Mouse (Mus musculus): ENCODE results near the gene Six1.
A peak's percentile ranks its signal among the peaks of the same experiment; 100 is the strongest.
"Not testable (repeated sequence)": the region's sequence is repeated elsewhere in the genome, so short reads cannot be mapped to it uniquely, and the experiment has no call there.

Six1 gene

DNA sequence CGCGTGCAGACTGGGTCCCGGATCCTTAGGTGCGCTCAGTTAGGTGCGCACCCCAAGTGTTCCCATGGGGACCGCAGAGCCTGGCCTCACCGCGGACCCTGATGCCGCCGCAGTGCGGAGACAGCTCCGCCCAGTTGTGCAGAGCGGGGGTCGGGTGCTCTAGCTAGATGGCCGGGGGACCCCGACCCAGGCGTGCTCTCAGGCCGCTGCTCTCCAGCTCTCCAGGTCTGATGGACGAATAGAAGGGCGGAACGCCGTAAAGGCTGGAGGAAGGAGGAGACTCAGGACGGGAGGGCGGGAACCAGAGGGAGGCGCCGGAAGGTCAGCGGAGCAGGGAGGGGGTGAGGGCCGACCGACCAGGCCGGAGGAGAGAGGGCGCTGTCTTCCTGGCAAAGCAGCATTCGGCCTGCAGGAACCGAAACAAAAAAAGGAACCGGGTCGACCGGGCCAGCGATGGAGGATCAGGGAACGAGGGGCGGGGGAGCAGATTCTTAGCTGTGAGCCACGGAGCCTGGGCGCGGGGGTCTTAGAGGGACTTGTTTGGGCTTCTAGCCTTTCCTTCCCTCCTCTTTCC, at the start of gene Six1:
TSS of gene Six1 (minus strand) at position 220 of the 574 bp plus-strand sequence.
- DNase-seq (ENCODE audit: low spot score) = peak; percentile 90

DNA sequence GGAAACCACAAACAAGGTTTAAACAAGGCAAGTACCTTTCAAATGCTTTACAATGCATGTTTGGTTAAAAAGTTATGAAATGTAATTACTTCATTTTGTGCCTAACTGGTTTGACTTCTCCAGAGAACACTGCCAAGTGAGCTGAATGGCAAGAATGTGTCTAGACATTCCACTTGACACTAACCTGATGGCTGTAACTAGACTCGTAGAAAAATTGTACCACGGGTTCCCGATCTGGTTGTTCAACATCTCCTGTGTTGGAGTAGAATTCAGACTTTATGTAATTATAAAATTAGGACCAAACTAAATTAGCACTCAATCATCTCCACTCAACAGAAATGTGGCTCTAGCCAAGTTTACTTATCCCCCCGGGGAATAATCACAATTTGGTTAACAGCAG, 44.9 kb upstream of the Six1 start:
- DNase-seq (ENCODE audit: low spot score) = peak; percentile 68

DNA sequence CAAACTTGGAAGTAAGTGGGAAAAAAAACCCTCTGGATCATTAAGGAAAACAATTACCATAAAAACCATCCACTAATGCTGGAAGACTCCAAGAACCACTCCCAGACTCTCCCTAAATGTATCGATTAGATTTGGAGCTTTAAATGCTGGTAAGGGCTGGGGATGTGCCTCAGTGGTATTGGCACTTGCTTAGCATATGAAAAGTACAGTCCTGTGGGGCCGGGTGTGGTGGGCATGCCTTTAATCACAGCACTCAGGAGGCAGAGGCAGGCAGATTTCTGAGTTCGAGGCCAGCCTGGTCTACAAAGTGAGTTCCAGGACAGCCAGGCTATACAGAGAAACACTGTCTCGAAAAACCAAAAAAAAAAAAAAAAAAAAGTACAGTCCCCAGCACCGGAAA, 42.5 kb upstream of the Six1 start:
- DNase-seq (ENCODE audit: low spot score) = not testable (repeated sequence)

DNA sequence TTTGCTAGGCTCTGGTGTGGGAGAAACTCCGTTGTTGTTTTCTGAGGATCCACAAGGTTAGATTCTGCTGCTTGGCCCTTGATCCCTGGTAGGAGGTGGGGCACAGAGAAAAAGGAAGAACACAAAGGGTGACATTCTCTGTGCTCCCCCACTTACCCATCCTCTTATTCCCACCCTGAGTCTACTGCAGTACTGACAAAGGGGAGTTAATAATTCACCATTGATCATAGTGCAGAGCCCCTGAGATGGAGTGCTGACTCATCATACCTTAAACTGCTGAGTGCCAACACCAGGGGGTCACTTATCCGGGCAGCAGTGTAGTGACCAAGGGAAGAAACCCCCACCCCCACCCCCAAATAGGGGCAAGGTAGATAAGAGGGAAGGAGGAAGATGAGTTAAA, 40.9 kb upstream of the Six1 start:
- no peak for DNase-seq (ENCODE audit: low spot score)

DNA sequence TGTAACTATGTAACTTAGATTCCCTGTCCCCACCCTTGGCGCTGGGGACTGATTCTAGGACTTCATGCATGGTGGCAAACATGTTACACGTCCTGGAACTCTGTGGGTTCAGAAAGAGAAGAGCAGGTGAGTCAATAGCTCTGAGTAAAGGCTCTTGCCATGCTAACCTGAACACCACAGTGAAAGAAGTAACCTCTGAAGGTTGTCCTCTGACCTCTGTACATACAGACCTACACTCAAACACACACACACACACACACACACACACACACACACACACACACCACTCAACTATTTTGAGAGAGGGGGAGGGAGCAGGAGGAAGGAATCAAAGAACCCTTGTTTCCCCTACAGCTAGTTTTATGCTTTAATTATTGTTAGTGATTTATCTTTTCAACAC, 40.5 kb upstream of the Six1 start:
- DNase-seq (ENCODE audit: low spot score) = no peak

DNA sequence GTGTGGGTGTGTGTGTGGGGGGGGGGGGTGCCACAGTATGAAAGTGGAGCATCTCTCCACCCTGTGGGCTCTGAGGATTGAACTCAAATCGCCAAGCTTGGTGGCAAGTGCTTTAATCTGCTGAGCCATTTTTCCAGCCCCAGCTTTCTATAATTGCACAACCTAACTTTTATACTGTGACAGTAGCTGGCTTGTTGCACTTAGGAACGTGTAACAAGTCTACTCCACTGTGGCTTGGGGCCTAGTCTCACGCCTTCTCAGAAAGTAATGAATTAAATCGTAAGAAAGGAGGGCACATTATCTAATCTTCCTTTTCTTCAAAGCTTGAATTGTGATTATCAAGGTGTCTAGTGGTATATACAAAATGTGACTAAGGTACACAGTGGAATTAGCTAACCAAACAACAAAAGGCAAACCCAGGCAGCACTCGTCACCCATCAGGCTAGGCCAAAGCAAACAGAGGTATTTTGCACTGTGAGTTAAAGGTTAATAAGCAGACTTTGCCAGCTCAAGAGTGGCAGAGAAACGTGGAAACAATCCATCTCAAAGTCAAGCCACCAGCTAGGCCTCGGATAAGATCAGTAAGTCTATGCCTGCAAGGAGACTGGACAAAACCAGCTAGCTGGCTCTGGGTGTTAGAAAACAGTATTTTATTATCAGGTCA, 37.1 kb upstream of the Six1 start:
- DNase-seq (ENCODE audit: low spot score) = no peak

DNA sequence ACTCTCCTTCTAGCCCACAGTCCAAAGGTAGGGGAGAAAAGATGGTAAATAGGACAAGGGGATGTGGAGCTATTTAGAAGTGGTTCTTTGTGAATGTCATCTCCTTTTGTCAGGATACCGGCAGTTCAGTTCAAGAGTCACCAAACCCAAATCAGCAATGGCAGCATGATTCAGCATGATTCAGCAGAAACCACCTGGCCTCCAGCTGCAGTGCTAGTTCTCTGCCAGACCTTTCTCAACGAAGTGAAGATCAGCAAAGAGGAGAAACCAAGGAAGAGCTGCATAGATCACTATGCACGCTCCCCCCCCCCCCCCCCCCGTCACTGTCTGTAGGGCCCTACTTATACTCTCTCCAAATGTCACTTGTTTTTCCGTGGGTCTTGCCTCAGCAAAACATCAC, 35.2 kb upstream of the Six1 start:
- DNase-seq (ENCODE audit: low spot score) = peak; percentile 12

DNA sequence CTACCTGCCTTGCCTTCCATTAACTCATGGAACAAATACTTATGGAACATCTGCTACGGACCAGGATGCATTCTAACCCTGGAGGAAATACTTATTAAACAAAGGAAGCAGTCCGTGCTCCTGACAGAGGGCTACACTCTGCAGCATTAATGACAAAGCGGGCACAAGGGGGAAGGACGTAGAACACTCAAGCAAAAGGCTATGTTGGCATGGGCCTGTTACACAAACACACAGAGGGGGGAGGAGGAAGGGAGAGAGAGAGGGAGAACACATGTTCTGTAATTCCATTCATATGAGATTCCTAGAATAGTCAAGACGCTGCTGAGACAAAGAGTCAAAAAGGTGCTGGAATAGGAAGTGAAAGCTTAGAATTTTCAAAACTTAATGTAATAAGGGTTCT, 34.8 kb upstream of the Six1 start:
- no peak for DNase-seq (ENCODE audit: low spot score)

DNA sequence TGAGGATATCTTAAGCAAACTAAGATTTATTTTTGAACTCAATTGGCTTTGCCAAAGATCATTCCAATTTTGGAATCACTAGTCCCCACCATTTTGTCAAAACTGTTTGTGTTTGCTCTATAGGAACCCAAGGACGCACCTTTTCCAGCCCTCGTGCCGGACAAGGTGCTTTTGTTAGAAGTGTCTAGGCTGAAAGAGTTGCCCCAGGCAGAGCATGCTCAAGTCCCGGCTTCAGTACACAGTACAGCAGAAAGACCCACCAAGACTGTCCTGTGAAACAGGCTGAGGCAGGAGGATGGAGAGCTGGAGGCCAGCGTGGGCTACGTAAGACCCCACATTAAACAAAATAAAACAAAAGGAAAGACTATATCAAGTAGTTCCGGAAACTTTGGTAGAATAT, 33.4 kb upstream of the Six1 start:
- no peak for DNase-seq (ENCODE audit: low spot score)

DNA sequence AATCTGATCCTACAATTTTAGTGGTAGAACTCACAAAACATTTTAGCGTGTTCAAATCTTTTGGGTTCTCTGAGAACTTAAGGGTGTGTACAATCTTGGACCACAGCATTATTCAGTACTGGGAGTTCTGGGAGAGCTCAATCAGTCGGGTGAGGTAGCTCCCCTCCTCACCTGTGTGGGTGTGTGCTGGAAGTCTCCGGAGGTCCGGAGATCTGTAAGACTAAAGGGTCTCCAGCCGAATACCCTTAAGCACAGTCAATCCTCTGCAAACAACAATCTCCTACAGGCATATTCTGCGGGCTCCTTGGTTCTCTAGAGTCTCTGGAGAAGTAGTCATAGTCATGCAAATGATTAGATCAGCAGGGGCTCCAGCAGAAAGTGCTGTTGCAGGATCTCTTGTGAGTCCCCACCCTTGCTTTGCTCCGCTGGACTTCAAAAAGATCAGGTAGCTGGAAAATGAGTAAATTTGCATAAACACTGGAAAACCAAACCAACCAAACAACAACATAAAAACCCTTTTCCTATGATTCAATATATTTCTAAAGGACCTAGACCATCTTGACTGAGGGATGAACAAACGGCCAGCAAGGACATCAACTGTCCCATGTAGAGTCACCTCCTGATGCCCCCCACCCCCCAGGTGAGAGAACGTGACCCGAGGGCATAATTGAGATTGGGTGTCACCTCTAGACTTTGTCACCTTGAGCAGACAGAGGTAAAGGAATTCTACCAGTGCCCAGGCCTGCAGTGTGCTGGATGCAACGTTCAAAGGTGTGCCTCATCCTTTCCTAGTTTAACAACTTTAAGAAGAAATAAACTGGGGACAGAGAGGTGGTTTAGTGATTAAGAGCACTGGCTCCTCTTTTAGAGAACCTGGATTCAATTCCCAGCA, 32.3 kb upstream of the Six1 start:
- DNase-seq (ENCODE audit: low spot score) = no peak

DNA sequence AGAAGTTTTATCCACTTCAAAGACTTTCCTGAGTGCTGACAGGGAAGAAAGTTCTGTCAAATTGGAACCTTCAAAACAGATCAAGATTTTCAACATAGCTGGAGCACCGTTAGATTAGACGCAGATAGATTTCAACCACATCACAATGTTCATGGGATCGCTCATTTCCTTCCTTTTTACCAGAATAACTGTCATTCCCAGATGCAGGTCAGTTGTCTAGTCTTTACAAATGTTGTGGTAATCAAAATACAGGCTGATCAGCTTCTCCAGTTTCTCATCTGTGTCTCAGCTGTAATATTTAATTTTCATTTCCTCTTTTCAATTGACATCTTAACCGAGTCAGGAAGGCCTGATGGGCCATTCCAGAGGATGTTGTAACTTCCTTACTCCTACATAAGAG, 30.1 kb upstream of the Six1 start:
- DNase-seq (ENCODE audit: low spot score) = no peak

DNA sequence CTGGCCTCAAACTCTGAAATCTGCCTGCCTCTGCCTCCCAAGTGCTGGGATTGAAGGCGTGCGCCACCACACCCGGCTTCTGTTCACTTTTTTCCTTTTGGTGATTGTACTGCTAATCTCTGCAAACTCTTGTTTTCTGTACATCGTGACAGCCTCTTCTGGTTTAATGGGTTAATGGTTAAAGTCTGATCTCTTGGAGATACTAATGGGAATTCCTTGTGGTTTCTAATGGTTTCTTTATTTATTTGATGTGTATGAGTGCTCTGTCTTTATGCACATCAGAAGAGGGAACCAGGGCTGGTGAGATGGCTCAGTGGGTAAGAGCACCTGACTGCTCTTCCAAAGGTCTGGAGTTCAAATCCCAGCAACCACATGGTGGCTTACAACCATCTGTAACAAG, 28.1 kb upstream of the Six1 start:
- DNase-seq (ENCODE audit: low spot score) = not testable (repeated sequence)

DNA sequence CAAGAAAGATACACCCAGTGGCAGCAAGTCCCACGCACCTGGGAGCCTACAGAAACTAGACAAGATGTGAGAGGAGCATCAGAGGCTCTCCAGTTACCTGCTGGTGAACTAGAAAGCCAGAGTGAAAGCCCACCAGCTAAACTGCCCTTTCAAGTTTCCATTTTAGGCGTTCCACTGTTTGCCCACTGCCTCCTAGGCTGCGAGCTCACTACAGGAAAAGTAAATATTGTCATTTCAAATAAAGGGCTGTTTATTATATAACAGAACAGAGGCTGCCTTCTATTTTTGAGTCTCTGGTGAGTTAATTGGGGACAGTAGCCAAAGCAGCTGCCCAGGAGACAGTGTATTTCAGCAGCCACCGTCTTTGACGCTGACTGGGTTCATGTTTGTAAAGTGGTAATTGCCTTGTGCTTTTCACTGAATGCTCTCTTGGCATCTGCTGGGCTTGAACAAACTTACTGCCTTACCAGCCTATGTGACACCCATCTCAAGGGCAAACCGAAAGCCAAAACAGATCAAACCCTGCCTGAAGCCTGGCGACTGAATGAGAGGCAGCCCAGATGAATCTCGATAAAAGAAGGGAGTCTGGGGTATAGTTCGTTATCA, 7.2 kb upstream of the Six1 start:
- DNase-seq (ENCODE audit: low spot score) = no peak

DNA sequence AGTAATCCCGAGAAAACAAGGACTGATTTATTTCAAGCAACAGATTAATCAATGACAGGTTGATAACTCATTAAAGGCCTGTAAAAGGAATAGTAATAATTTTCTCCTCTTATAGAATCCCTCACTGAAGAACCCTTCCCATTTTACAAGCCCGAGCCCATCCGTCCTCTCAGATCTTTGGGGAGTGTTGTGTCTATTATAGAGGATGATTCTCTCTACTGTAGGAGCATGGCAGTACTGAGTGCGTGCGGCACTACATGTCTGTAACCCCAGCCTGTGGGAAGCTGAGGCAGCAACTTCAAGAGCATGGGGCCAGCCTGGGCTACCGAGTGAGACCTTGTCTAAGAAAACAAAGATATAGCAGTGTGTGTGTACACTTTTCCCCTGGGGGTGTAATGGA, 3.8 kb upstream of the Six1 start:
- no peak for DNase-seq (ENCODE audit: low spot score)

DNA sequence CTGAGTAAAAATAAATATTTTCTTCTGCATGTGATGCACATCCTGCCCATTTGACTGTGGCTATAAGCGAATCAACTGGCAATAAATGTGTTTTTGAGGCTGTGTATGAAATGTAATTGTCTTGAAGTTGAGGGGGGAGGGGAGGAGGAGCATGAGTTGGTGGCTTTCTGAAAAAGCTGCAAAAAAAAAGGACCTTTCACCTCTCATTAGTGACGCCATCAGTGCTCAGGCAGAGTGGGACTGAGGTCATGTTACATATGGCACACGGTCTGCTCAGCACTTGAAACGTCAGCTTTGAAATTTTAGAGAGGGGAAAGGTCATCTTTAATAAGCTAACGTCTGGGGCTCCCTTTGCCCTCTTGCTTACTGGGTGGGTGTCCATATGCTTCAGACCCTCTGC, 1.8 kb upstream of the Six1 start:
- DNase-seq (ENCODE audit: low spot score) = no peak

DNA sequence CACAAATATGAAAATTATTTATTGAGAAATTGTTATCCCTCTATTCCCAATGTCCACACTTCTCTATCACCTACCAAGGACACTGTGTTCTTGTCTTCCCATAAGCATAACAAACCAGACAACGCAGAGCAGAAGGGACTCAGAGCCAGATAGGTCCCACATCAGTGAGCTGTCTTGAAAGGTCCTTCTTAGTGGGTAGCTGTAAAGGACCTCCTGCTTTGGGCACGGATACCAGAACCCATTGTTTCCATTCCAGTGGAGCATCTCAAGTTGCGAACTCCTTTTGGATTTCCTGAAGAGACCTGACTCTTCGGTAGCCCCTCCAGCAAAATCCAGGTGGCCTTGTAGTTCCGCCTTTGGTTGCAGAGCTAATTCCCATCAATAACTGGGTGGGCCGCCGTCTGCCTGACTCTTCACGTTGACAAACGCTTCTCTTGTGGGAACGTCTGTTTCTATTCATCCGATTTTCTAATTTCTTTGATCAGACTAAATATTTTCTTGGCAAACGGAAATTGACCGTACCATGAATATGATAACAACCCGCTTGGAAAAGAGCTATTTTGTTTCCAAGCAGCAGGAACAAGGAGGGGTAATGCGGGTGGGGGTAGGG, 994 bp upstream of the Six1 start:
- DNase-seq (ENCODE audit: low spot score) = no peak

DNA sequence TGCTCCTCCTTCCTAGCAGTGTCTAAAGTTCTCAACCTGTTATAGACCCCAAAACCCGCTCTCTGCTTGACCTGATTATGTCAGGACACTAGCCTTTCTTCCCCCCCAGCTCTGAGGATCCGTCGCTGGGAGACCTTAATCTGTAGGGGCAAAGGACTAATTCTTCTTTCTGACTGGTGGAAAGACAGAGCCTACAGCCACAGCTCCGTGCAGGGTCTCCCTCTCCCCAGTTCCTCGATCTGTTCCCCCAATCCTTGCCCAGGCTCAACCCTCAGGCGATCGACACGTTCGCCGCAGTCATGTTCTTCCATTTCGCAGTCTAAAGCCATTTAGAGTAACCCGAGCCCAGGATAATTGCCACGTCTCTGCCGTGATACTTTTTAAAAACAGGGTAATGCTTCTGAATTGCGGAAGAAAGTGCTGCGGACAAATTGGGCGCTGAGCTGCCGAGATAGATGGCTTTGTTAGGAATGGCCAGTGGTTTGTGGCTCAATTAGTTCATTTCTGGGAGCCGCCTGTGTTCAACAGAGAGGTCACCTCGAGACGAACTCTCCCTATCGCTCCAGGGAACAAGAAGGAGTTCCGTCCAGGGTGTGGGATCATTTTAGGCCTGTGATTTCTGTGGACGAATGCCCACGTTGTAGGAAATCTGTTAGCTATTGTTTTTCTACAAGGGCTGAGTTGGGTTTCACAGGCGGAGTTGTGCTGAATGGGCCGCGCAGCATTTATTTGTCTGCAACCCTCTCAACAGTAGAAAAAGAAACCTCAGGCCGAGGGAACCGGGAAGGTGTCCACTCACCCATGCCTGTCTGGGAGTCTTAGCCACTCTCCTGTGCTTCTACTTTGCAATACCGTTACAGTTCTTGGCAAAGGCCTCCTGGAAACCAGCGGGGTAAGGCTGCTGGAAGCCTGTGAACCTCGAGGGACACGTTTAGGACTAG, 766 bp downstream of the Six1 start:
- DNase-seq (ENCODE audit: low spot score) = peak; percentile 56

DNA sequence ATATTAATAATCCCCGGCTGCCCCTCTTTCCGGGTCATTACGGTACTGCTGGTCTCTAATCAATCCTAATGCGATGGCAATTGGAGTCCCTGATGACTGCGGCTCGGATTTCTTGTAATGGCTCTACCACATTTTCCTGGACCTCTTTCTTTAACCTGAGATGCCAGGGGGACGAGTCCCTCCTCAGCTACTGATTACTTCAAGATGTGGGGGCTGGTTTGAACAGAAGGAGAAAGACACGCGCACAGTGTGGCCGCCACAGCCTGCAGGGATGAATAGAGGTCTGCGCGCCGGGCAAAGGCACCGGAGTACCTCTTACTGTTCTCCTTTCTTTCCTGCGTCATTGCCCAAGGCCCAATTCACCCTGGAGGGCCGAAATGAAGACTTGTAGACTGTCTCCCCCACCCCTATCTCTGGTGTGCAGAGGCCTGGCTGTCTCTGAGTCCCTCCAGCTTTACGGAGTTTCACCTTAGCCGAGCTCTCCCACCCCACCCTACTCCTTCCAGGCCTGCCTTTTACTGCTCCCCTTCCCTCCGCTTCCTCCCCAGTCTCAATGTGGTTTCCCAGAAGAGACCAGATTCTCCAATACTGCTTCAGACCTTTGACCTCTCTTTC, 1.5 kb downstream of the Six1 start:
- DNase-seq (ENCODE audit: low spot score) = peak; percentile 24

DNA sequence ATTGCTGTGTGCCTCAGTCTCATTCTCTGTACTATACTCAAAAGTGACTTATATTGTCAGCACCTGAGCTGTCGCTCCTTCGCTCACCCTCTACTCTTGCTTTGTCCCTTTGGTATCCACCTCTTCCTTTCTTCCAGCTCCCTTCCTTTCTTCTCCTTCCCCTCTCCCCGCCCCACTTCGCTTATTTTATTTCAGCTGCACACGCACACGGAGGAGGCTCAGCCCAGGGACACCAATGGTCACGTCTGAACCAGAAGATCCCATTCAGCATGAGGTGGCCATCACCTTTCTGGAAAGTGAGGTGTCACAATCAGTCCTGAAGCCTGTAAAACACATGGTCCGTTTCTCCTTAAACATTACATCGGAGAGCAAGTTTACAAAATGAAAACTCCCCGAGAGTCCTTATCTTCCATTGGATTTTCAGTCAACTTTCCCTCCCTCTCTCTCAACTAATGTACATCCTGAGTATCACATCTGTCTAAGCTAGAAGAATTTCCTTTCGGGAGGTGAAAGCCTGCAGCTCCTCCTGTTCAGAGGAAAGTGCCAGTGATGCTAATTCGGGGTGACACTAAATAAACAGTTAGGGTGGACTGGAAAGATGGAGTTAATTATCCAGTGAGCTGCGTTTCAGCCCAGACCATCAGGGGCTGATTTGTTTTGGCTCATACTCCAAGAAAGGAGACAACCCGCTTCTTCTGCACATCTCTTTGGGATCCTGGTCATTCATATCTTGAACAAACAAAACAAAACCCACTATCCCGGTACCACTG, 2.7 kb downstream of the Six1 start:
- DNase-seq (ENCODE audit: low spot score) = peak; percentile 12

DNA sequence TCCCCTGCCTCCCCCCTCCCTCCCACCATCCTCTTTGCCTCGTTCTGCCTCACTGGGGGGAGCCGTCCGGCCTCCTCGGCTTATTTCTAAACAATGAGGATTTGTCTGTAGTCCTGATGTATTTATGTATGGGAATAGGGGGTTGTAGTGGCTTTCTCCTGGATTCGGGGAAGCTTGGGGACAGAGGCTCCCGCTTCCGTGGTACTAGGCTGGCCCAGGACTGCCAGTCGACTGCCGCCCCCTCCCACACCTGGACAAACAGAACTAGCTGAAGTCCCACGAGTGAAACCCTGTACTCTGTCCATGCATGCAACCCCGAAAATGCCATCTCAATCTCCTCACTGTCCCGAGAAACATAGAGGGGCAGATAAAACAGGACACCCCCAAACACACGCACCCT, 3.4 kb downstream of the Six1 start:
- DNase-seq (ENCODE audit: low spot score) = no peak

Data from MN1 (cell line).